Mouse (Mus musculus) heart, embryonic 11.5 days (tissue): Measurements from ENCODE around the gene Gtpbp2. TPM values are rescaled to one million over a fixed set of nuclear protein-coding genes. Genes with fewer than 3 reads are reported as not detected.

ENCODE experiments used
- ATAC-seq: fragments of 200-750 bp; cut with Nextera tagmentation; replicated peaks from 2 replicates; pipeline ENCODE4 v1.8.0; 2017; ENCODE audit warnings: moderate library complexity; ENCODE audit not compliant: insufficient number of reproducible peaks, low FRiP score, low TSS enrichment
- H3K27ac ChIP-seq: fragments of 300-500 bp; sonication (generic); 2 replicates; pipeline ENCODE4 v1.5.1; 2014; ENCODE audit warnings: mild to moderate bottlenecking, low read depth, low read length
- H3K27me3 ChIP-seq: fragments of 300-500 bp; sonication (generic); 2 replicates; pipeline ENCODE4 v1.6.1; 2014; ENCODE audit warnings: mild to moderate bottlenecking, low read length, mixed read lengths; ENCODE audit not compliant: control insufficient read depth, insufficient read depth
- H3K36me3 ChIP-seq: fragments of 300-500 bp; sonication (generic); 2 replicates; pipeline ENCODE4 v1.6.1; 2014; ENCODE audit warnings: mild to moderate bottlenecking, low read length, moderate library complexity, mixed read lengths; ENCODE audit not compliant: control insufficient read depth, insufficient read depth
- H3K4me1 ChIP-seq: fragments of 300-500 bp; sonication (generic); 2 replicates; pipeline ENCODE4 v1.6.1; 2014; ENCODE audit warnings: low read length; ENCODE audit not compliant: control insufficient read depth, insufficient read depth
- H3K4me2 ChIP-seq: fragments of 300-500 bp; sonication (generic); 2 replicates; pipeline ENCODE4 v1.6.1; 2014; ENCODE audit warnings: mild to moderate bottlenecking, moderate library complexity
- H3K4me3 ChIP-seq: fragments of 300-500 bp; sonication (generic); 2 replicates; pipeline ENCODE4 v1.5.1; 2014; ENCODE audit warnings: low read depth, low read length
- H3K9ac ChIP-seq: fragments of 300-500 bp; sonication (generic); 2 replicates; pipeline ENCODE4 v1.6.1; 2014; ENCODE audit warnings: mild to moderate bottlenecking, low read depth, low read length, moderate library complexity
- H3K9me3 ChIP-seq: fragments of 300-500 bp; sonication (generic); replicated peaks from 2 replicates; pipeline ENCODE4 v1.6.1; 2016; ENCODE audit warnings: low read length; ENCODE audit not compliant: control insufficient read depth
- WGBS: fragments of 180-500 bp; shearing (Covaris S2); extraction: QIAGEN DNeasy Blood & Tissue Kit; methylation state at CpG from one replicate; pipeline ENCODE4 v1.1.7; 2014; ENCODE audit not compliant: insufficient replicate concordance; 5-methylcytosine and 5-hydroxymethylcytosine counted together
- polyA plus RNA-seq: library from polyadenylated mRNA; unstranded; fragments of >200 nt; fragmentation: Nextera tagmentation; extraction: Ambion mirVana; gene quantifications from 2 replicates; pipeline ENCODE4 v1.2.1, GENCODE M21; 2014

Gene Gtpbp2
- polyA plus RNA-seq, 1 experiment from 2014 or later, result 28.6 TPM

DNA sequence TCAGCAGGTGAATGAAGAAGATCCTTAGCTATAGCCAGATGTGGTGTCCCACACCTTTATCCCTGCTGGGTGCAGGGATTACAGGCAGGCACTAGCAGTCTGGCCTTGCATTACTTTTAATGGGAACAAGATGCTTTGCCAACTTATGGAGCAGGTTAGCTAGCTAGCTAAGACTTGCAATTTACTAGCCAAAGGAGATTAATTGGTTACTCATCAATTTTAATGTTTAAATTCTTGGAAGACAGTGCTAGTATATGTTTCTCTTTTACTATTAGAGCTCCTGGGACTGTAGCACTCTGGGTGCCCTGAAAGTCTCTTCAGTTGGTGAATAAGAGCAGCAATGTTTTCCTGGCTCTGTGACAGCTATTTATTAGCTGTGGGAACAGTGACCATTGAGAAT, 45.8 kb downstream of the Gtpbp2 start:
- peaks cover 12% of the 10 kb centered on the region for H3K4me1 ChIP-seq
- ATAC-seq, result no peak
- H3K4me2 ChIP-seq, result no peak overlapping the region
- no peak overlapping the region for H3K4me3 ChIP-seq
- no peaks in the 10 kb centered on the region for H3K9me3 ChIP-seq
- peaks cover 31% of the 10 kb centered on the region for H3K36me3 ChIP-seq
- H3K27ac ChIP-seq, result no peak overlapping the region
- no peak overlapping the region for H3K9ac ChIP-seq
- no peaks in the 10 kb centered on the region for H3K27me3 ChIP-seq

GRCm38 (mm10) chr17:46210550-46210949, 49.7 kb downstream of the Gtpbp2 start:
- WGBS, result 91% methylated on average over 3 of the region's 3 CpGs
- Histone ChIP-seq H3K4me2 (no peak overlapping the region), H3K4me1 (no peaks in the 10 kb centered on the region), H3K9ac (no peak overlapping the region), H3K36me3 (peaks cover 49% of the 10 kb centered on the region), H3K27me3 (no peaks in the 10 kb centered on the region), H3K9me3 (no peaks in the 10 kb centered on the region), H3K4me3 (no peak overlapping the region), H3K27ac (no peak overlapping the region)
- ATAC-seq, result no peak

Other genes starting within 250 kb of the Gtpbp2 start
- 4.9 and 7.4 TPM in 2 replicates for gene Vegfa, start 128.7 kb upstream of the Gtpbp2 start, polyA plus RNA-seq
- 118 and 123 TPM in 2 replicates for gene Mrps18a, start 50.0 kb upstream of the Gtpbp2 start, polyA plus RNA-seq
- gene Rsph9, start 16.8 kb upstream of the Gtpbp2 start, polyA plus RNA-seq, result 6.1 and 6.7 TPM in 2 replicates
- gene Mad2l1bp, start 7.5 kb upstream of the Gtpbp2 start, polyA plus RNA-seq, result 38.8 and 39.8 TPM in 2 replicates
- gene Polh, start 41.6 kb downstream of the Gtpbp2 start, polyA plus RNA-seq, result 12.1 and 12.3 TPM in 2 replicates
- gene Xpo5, start 41.8 kb downstream of the Gtpbp2 start, polyA plus RNA-seq, result 32.3 and 32.6 TPM in 2 replicates
- 56.0 and 56.1 TPM in 2 replicates for gene Polr1c, start 87.0 kb downstream of the Gtpbp2 start, polyA plus RNA-seq
- gene Yipf3, start 87.0 kb downstream of the Gtpbp2 start, polyA plus RNA-seq, result 77.8 and 83.0 TPM in 2 replicates
- gene Lrrc73, start 92.5 kb downstream of the Gtpbp2 start, polyA plus RNA-seq, result 0.70 and 0.79 TPM in 2 replicates
- 36.8 and 37.0 TPM in 2 replicates for gene Tjap1, start 122.0 kb downstream of the Gtpbp2 start, polyA plus RNA-seq
- gene Dlk2, start 136.4 kb downstream of the Gtpbp2 start, polyA plus RNA-seq, result 0.27 TPM in 1 of 2 replicates, not detected in the other
- gene Abcc10, start 167.3 kb downstream of the Gtpbp2 start, polyA plus RNA-seq, result 3.4 and 4.3 TPM in 2 replicates
- gene Zfp318, start 222.7 kb downstream of the Gtpbp2 start, polyA plus RNA-seq, result 6.1 and 8.2 TPM in 2 replicates